Mouse (Mus musculus) hindbrain, embryonic 14.5 days (tissue): ENCODE results near the gene Kcng4. TPM values are rescaled to one million over a fixed set of nuclear protein-coding genes. Genes with fewer than 3 reads are reported as not detected.

Source experiments
- ATAC-seq: fragments of 200-750 bp; cut with Nextera tagmentation; 2 replicates; pipeline ENCODE4 v1.8.0; 2017; ENCODE audit warnings: moderate number of reproducible peaks, mild to moderate bottlenecking, moderate TSS enrichment, moderate library complexity; ENCODE audit not compliant: low FRiP score
- DNase-seq: peaks from one replicate; pipeline ENCODE4 v3.0.0-alpha.2; 2015; ENCODE audit warnings: low spot score
- H3K27ac ChIP-seq: fragments of 300-500 bp; sonication (generic); 2 replicates; pipeline ENCODE4 v1.5.1; 2014; ENCODE audit warnings: mild to moderate bottlenecking, moderate library complexity
- H3K27me3 ChIP-seq: fragments of 300-500 bp; sonication (generic); 2 replicates; pipeline ENCODE4 v1.6.1; 2014; ENCODE audit warnings: mild to moderate bottlenecking, low read length, mixed read lengths; ENCODE audit not compliant: control insufficient read depth, insufficient read depth
- H3K36me3 ChIP-seq: fragments of 300-500 bp; sonication (generic); replicated peaks from 2 replicates; pipeline ENCODE4 v1.6.1; 2014; ENCODE audit not compliant: control insufficient read depth, insufficient read depth
- H3K4me1 ChIP-seq: fragments of 300-500 bp; sonication (generic); replicated peaks from 2 replicates; pipeline ENCODE4 v1.6.1; 2014; ENCODE audit warnings: antibody characterized with exemption, low read length, mixed read lengths; ENCODE audit not compliant: control insufficient read depth, insufficient read depth
- H3K4me2 ChIP-seq: fragments of 300-500 bp; sonication (generic); replicated peaks from 2 replicates; pipeline ENCODE4 v1.6.1; 2014; ENCODE audit warnings: mild to moderate bottlenecking, moderate library complexity
- H3K4me3 ChIP-seq: fragments of 300-500 bp; sonication (generic); replicated peaks from 2 replicates; pipeline ENCODE4 v1.5.1; 2014; ENCODE audit warnings: mild to moderate bottlenecking, low read length
- H3K9ac ChIP-seq: fragments of 300-500 bp; sonication (generic); 2 replicates; pipeline ENCODE4 v1.6.1; 2014
- H3K9me3 ChIP-seq: fragments of 300-500 bp; sonication (generic); 2 replicates; pipeline ENCODE4 v1.6.1; 2016; ENCODE audit warnings: low read length; ENCODE audit not compliant: control insufficient read depth
- WGBS: fragments of 180-500 bp; shearing (Covaris S2); extraction: QIAGEN DNeasy Blood & Tissue Kit; methylation state at CpG from one replicate; pipeline ENCODE4 v1.1.7; 2014; 5-methylcytosine and 5-hydroxymethylcytosine counted together
- polyA plus RNA-seq: library from polyadenylated mRNA; unstranded; fragments of >200 nt; fragmentation: Nextera tagmentation; extraction: Ambion mirVana; gene quantifications from 2 replicates; pipeline ENCODE4 v1.2.1, GENCODE M21; 2014

The Kcng4 gene
- polyA plus RNA-seq, 1 experiment from 2014 or later: 0.09 TPM

GRCm38 (mm10) chr8:119666219-119666951 is 30.9 kb upstream of the Kcng4 start, which contains the start of gene Wfdc1:
TSS of gene Wfdc1 (plus strand) at chr8:119666365.
- no peaks in the 10 kb centered on the region for H3K9me3 ChIP-seq
- 27% methylated on average over 14 of the region's 14 CpGs for WGBS
- H3K36me3 ChIP-seq: no peaks in the 10 kb centered on the region
- DNase-seq (no peak), ATAC-seq (no peak)
- H3K27ac ChIP-seq: no peak within 1 kb of the TSS
- H3K4me1 ChIP-seq: 0 out of 2 replicates have a peak, but pooled peaks cover 3% of the 10 kb centered on the region
- no peak within 1 kb of the TSS for H3K4me3 ChIP-seq
- no peaks in the 10 kb centered on the region for H3K27me3 ChIP-seq
- no peak within 1 kb of the TSS for H3K9ac ChIP-seq
- no peak within 1 kb of the TSS for H3K4me2 ChIP-seq

- Histone ChIP-seq H3K9ac (no peak overlapping the region), H3K27me3 (no peaks in the 10 kb centered on the region), H3K4me1 (peaks cover 9% of the 10 kb centered on the region; the same call in 1 of the 2 replicates), H3K27ac (no peak overlapping the region), H3K36me3 (no peaks in the 10 kb centered on the region), H3K9me3 (no peaks in the 10 kb centered on the region), H3K4me2 (no peak overlapping the region), H3K4me3 (no peak overlapping the region)
- DNase-seq (no peak), ATAC-seq (no peak)
- WGBS: 77% methylated on average over 6 of the region's 6 CpGs
These were observed 29.8 kb upstream of the Kcng4 start for GRCm38 (mm10) chr8:119665270-119665669.

GRCm38 (mm10) chr8:119663440-119663839 is 28.0 kb upstream of the Kcng4 start:
- no peak for DNase-seq
- Histone ChIP-seq H3K27ac (no peak overlapping the region), H3K36me3 (no peaks in the 10 kb centered on the region), H3K9me3 (no peaks in the 10 kb centered on the region), H3K4me3 (no peak overlapping the region), H3K27me3 (no peaks in the 10 kb centered on the region), H3K4me1 (peaks cover 9% of the 10 kb centered on the region; the same call in 1 of the 2 replicates), H3K9ac (no peak overlapping the region), H3K4me2 (no peak overlapping the region)
- ATAC-seq: no peak
- WGBS: 55% methylated on average over 11 of the region's 11 CpGs

- no peak overlapping the region for H3K4me2 ChIP-seq
- WGBS: 67% methylated on average over 6 of the region's 6 CpGs
- H3K27me3 ChIP-seq: no peaks in the 10 kb centered on the region
- H3K9me3 ChIP-seq: no peaks in the 10 kb centered on the region
- DNase-seq: no peak
- H3K4me1 ChIP-seq: peaks cover 9% of the 10 kb centered on the region; the same call in 1 of the 2 replicates
- no peaks in the 10 kb centered on the region for H3K36me3 ChIP-seq
- H3K27ac ChIP-seq: no peak overlapping the region
- H3K4me3 ChIP-seq: no peak overlapping the region
- ATAC-seq: no peak
- H3K9ac ChIP-seq: no peak overlapping the region
These were observed 26.4 kb upstream of the Kcng4 start for GRCm38 (mm10) chr8:119661892-119662291.

GRCm38 (mm10) chr8:119661081-119661480 is 25.6 kb upstream of the Kcng4 start:
- Histone ChIP-seq H3K4me2 (no peak overlapping the region), H3K36me3 (no peaks in the 10 kb centered on the region), H3K9ac (no peak overlapping the region), H3K27ac (no peak overlapping the region), H3K4me1 (peaks cover 9% of the 10 kb centered on the region; the same call in 1 of the 2 replicates), H3K4me3 (no peak overlapping the region), H3K27me3 (no peaks in the 10 kb centered on the region), H3K9me3 (no peaks in the 10 kb centered on the region)
- ATAC-seq (peak; percentile 60; the same call in 1 of the 2 replicates), DNase-seq (no peak)
- 8% methylated on average over 9 of the region's 9 CpGs for WGBS

- Histone ChIP-seq H3K4me1 (peaks cover 9% of the 10 kb centered on the region; the same call in 1 of the 2 replicates), H3K4me3 (no peak overlapping the region), H3K27me3 (no peaks in the 10 kb centered on the region), H3K9me3 (no peaks in the 10 kb centered on the region), H3K9ac (no peak overlapping the region), H3K36me3 (no peaks in the 10 kb centered on the region), H3K4me2 (no peak overlapping the region), H3K27ac (no peak overlapping the region)
- 60% methylated on average over 5 of the region's 5 CpGs for WGBS
- DNase-seq (no peak), ATAC-seq (no peak)
These were observed 21.4 kb upstream of the Kcng4 start for GRCm38 (mm10) chr8:119656709-119657464.

- Histone ChIP-seq H3K4me2 (no peak overlapping the region), H3K4me1 (no peaks in the 10 kb centered on the region), H3K27me3 (no peaks in the 10 kb centered on the region), H3K27ac (no peak overlapping the region), H3K9me3 (no peaks in the 10 kb centered on the region), H3K36me3 (no peaks in the 10 kb centered on the region), H3K9ac (no peak overlapping the region), H3K4me3 (no peak overlapping the region)
- ATAC-seq (no peak), DNase-seq (no peak)
- WGBS: 77% methylated on average over 2 of the region's 2 CpGs
These were observed 15.8 kb upstream of the Kcng4 start for GRCm38 (mm10) chr8:119651324-119651723.

GRCm38 (mm10) chr8:119646846-119647245 is 11.4 kb upstream of the Kcng4 start:
- DNase-seq (no peak), ATAC-seq (no peak)
- no peak overlapping the region for H3K9ac ChIP-seq
- H3K36me3 ChIP-seq: no peaks in the 10 kb centered on the region
- no peak overlapping the region for H3K4me3 ChIP-seq
- H3K4me2 ChIP-seq: no peak overlapping the region
- 82% methylated on average over 7 of the region's 7 CpGs for WGBS
- no peak overlapping the region for H3K27ac ChIP-seq
- H3K4me1 ChIP-seq: peaks cover 8% of the 10 kb centered on the region; the same call in 1 of the 2 replicates
- H3K27me3 ChIP-seq: no peaks in the 10 kb centered on the region
- no peaks in the 10 kb centered on the region for H3K9me3 ChIP-seq

GRCm38 (mm10) chr8:119646197-119646596 is 10.7 kb upstream of the Kcng4 start:
- H3K9ac ChIP-seq: no peak overlapping the region
- H3K27me3 ChIP-seq: no peaks in the 10 kb centered on the region
- no peak for ATAC-seq
- H3K4me1 ChIP-seq: peaks cover 8% of the 10 kb centered on the region; the same call in 1 of the 2 replicates
- no peak overlapping the region for H3K4me3 ChIP-seq
- no peak overlapping the region for H3K27ac ChIP-seq
- no peaks in the 10 kb centered on the region for H3K36me3 ChIP-seq
- H3K4me2 ChIP-seq: no peak overlapping the region
- DNase-seq: no peak
- H3K9me3 ChIP-seq: no peaks in the 10 kb centered on the region
- 78% methylated on average over 3 of the region's 3 CpGs for WGBS
